Mouse (Mus musculus) MEL (cell line): ENCODE results near the gene Kirrel3. TPM values are rescaled to one million over a fixed set of nuclear protein-coding genes. Genes with fewer than 3 reads are reported as not detected.

Experiments
- DNase-seq: peaks from one replicate; pipeline ENCODE4 v3.0.0; 2011; ENCODE audit warnings: low read depth, low spot score
- H3K27ac ChIP-seq: 2 replicates; pipeline ENCODE4 v1.5.1; 2012; ENCODE audit warnings: low read depth, mild to moderate bottlenecking, control low read depth, low read length, moderate library complexity; ENCODE audit not compliant: control insufficient read depth
- H3K27me3 ChIP-seq, 2 experiments: fragments of 150-350 bp in 1 of 2; sonication (generic) in 1 of 2; 2 replicates each; pipeline ENCODE4 v1.6.1; 2012; ENCODE audit warnings: low read length in 2 of 2, mild to moderate bottlenecking in 2 of 2, improper control_type of control experiment in 1 of 2, moderate library complexity in 1 of 2; ENCODE audit not compliant: insufficient read depth in 2 of 2, control insufficient read depth in 1 of 2
- H3K36me3 ChIP-seq, 2 experiments: 2 replicates each; pipeline ENCODE4 v1.6.1; 2012 to 2014; ENCODE audit warnings: low read length in 2 of 2, improper control_type of control experiment in 1 of 2, inconsistent platforms in 1 of 2, mild to moderate bottlenecking in 1 of 2; ENCODE audit not compliant: insufficient read depth in 2 of 2, control insufficient read depth in 1 of 2
- H3K4me1 ChIP-seq, 2 experiments: fragments of 150-350 bp in 1 of 2; sonication (generic) in 1 of 2; 2 replicates each; pipeline ENCODE4 v1.6.1; 2012; ENCODE audit warnings: low read length in 2 of 2, improper control_type of control experiment in 1 of 2, mild to moderate bottlenecking in 1 of 2; ENCODE audit not compliant: insufficient read depth in 2 of 2, control insufficient read depth in 1 of 2
- H3K4me3 ChIP-seq, 2 experiments: fragments of 150-350 bp in 1 of 2; sonication (generic) in 1 of 2; 2 replicates each; pipeline ENCODE4 v1.5.1; 2012; ENCODE audit warnings: low read depth in 2 of 2, low read length in 2 of 2, mild to moderate bottlenecking in 2 of 2, moderate library complexity in 2 of 2, control low read depth in 1 of 2, improper control_type of control experiment in 1 of 2; ENCODE audit not compliant: control insufficient read depth in 1 of 2, insufficient read depth in 1 of 2
- H3K79me2 ChIP-seq: 2 replicates; pipeline ENCODE4 v1.6.1; 2012; ENCODE audit warnings: mild to moderate bottlenecking, low read length, moderate library complexity; ENCODE audit not compliant: control insufficient read depth, poor library complexity, insufficient read depth
- H3K9ac ChIP-seq: 2 replicates; pipeline ENCODE4 v1.6.1; 2012; ENCODE audit warnings: low read depth, mild to moderate bottlenecking, control low read depth, low read length, moderate library complexity; ENCODE audit not compliant: control insufficient read depth, poor library complexity, severe bottlenecking
- H3K9me3 ChIP-seq: fragments of 150-350 bp; sonication (generic); replicated peaks from 2 replicates; pipeline ENCODE4 v1.6.1; 2012; ENCODE audit warnings: mild to moderate bottlenecking, low read length, improper control_type of control experiment, moderate library complexity; ENCODE audit not compliant: insufficient read depth
- CHD2 ChIP-seq: IDR thresholded peaks from 2 replicates; pipeline ENCODE4 v1.6.1; 2011; ENCODE audit warnings: low read length, improper control_type of control experiment
- CTCF ChIP-seq, 3 experiments: IDR thresholded peaks in 2 of 3; conservative IDR thresholded peaks in 1 of 3; 2 replicates each; pipeline ENCODE4 v1.5.1; 2011 to 2012; ENCODE audit warnings: low read length in 3 of 3, low read depth in 2 of 3, mild to moderate bottlenecking in 2 of 3, improper control_type of control experiment in 1 of 3, inconsistent platforms in 1 of 3, mixed read lengths in 1 of 3, moderate library complexity in 1 of 3; ENCODE audit not compliant: control insufficient read depth in 1 of 3, insufficient read depth in 1 of 3, poor library complexity in 1 of 3, severe bottlenecking in 1 of 3
- E2F4 ChIP-seq: IDR thresholded peaks from 2 replicates; pipeline ENCODE4 v1.6.1; 2011; ENCODE audit warnings: low read depth, low read length, improper control_type of control experiment, borderline replicate concordance
- ELF1 ChIP-seq: IDR thresholded peaks from 2 replicates; pipeline ENCODE4 v1.6.1; 2014; ENCODE audit warnings: low read depth, mild to moderate bottlenecking, inconsistent platforms, low read length, improper control_type of control experiment, moderate library complexity
- EP300 ChIP-seq, 2 experiments: IDR thresholded peaks; 2 replicates each; pipeline ENCODE4 v1.6.1; 2011; ENCODE audit warnings: improper control_type of control experiment in 2 of 2, low read length in 2 of 2, low read depth in 1 of 2, mild to moderate bottlenecking in 1 of 2
- ETS1 ChIP-seq: IDR thresholded peaks from 2 replicates; pipeline ENCODE4 v1.6.1; 2012; ENCODE audit warnings: low read depth, mild to moderate bottlenecking, inconsistent platforms, low read length, improper control_type of control experiment, moderate library complexity
- GABPA ChIP-seq: IDR thresholded peaks from 2 replicates; pipeline ENCODE4 v1.6.1; 2012; ENCODE audit warnings: low read depth, mild to moderate bottlenecking, inconsistent platforms, low read length, improper control_type of control experiment, moderate library complexity
- GATA1 ChIP-seq: IDR thresholded peaks from 2 replicates; pipeline ENCODE4 v1.6.1; 2011; ENCODE audit warnings: low read depth, low read length, improper control_type of control experiment
- HCFC1 ChIP-seq: IDR thresholded peaks from 2 replicates; pipeline ENCODE4 v1.6.1; 2012; ENCODE audit warnings: low read depth, mild to moderate bottlenecking, inconsistent platforms, low read length, improper control_type of control experiment, moderate library complexity
- JUND ChIP-seq: IDR thresholded peaks from 2 replicates; pipeline ENCODE4 v1.6.1; 2011; ENCODE audit warnings: low read depth, mild to moderate bottlenecking, improper control_type of control experiment, low read length
- MAFK ChIP-seq: IDR thresholded peaks from 2 replicates; pipeline ENCODE4 v1.6.1; 2011; ENCODE audit warnings: low read depth, mild to moderate bottlenecking, low read length, improper control_type of control experiment, borderline replicate concordance
- MAX ChIP-seq: IDR thresholded peaks from 2 replicates; pipeline ENCODE4 v1.6.1; 2011; ENCODE audit warnings: low read length, improper control_type of control experiment
- MAZ ChIP-seq: IDR thresholded peaks from 2 replicates; pipeline ENCODE4 v1.6.1; 2012; ENCODE audit warnings: low read depth, mild to moderate bottlenecking, inconsistent platforms, low read length, improper control_type of control experiment
- MEF2A ChIP-seq: IDR thresholded peaks from 2 replicates; pipeline ENCODE4 v1.6.1; 2014; ENCODE audit warnings: low read depth, mild to moderate bottlenecking, inconsistent platforms, low read length, improper control_type of control experiment; ENCODE audit not compliant: poor library complexity, insufficient replicate concordance, severe bottlenecking; ENCODE audit errors: extremely low read depth
- MXI1 ChIP-seq: IDR thresholded peaks from 2 replicates; pipeline ENCODE4 v1.6.1; 2011; ENCODE audit warnings: mild to moderate bottlenecking, low read depth, low read length, improper control_type of control experiment
- MYB ChIP-seq: IDR thresholded peaks from 2 replicates; pipeline ENCODE4 v1.6.1; 2011; ENCODE audit warnings: mild to moderate bottlenecking, low read depth, low read length, improper control_type of control experiment
- MYC ChIP-seq: IDR thresholded peaks from 2 replicates; pipeline ENCODE4 v1.6.1; 2011; ENCODE audit warnings: low read depth, mild to moderate bottlenecking, low read length, improper control_type of control experiment, moderate library complexity
- NELFE ChIP-seq: IDR thresholded peaks from 2 replicates; pipeline ENCODE4 v1.6.1; 2011; ENCODE audit warnings: low read depth, low read length, improper control_type of control experiment
- NRF1 ChIP-seq: IDR thresholded peaks from 2 replicates; pipeline ENCODE4 v1.6.1; 2014; ENCODE audit warnings: low read depth, mild to moderate bottlenecking, inconsistent platforms, low read length, improper control_type of control experiment, moderate library complexity; ENCODE audit not compliant: poor library complexity, insufficient read depth, severe bottlenecking
- POLR2A ChIP-seq, 2 experiments: IDR thresholded peaks; 2 replicates each; pipeline ENCODE4 v1.6.1; 2011 to 2012; ENCODE audit warnings: low read length in 2 of 2, mild to moderate bottlenecking in 2 of 2, control low read depth in 1 of 2, improper control_type of control experiment in 1 of 2, low read depth in 1 of 2, moderate library complexity in 1 of 2; ENCODE audit not compliant: control insufficient read depth in 1 of 2, insufficient read depth in 1 of 2, poor library complexity in 1 of 2
- POLR2AphosphoS2 ChIP-seq: IDR thresholded peaks from 2 replicates; pipeline ENCODE4 v1.6.1; 2011; ENCODE audit warnings: low read length, improper control_type of control experiment
- SMC3 ChIP-seq: IDR thresholded peaks from 2 replicates; pipeline ENCODE4 v1.6.1; 2011; ENCODE audit warnings: low read depth, low read length, improper control_type of control experiment
- TAL1 ChIP-seq: IDR thresholded peaks from 2 replicates; pipeline ENCODE4 v1.6.1; 2012; ENCODE audit warnings: mild to moderate bottlenecking, inconsistent platforms, low read length, moderate library complexity, mixed read lengths
- TBP ChIP-seq: IDR thresholded peaks from 2 replicates; pipeline ENCODE4 v1.8.0; 2011; ENCODE audit warnings: low read depth, low read length, improper control_type of control experiment
- UBTF ChIP-seq: IDR thresholded peaks from 2 replicates; pipeline ENCODE4 v1.6.1; 2012; ENCODE audit warnings: low read depth, mild to moderate bottlenecking, inconsistent platforms, low read length, improper control_type of control experiment, moderate library complexity, borderline replicate concordance; ENCODE audit not compliant: insufficient read depth
- USF1 ChIP-seq: IDR thresholded peaks from 2 replicates; pipeline ENCODE4 v1.6.1; 2014; ENCODE audit warnings: low read depth, mild to moderate bottlenecking, inconsistent platforms, low read length, improper control_type of control experiment, moderate library complexity
- USF2 ChIP-seq, 2 experiments: IDR thresholded peaks; 2 replicates each; pipeline ENCODE4 v1.6.1; 2011 to 2012; ENCODE audit warnings: improper control_type of control experiment in 2 of 2, low read length in 2 of 2, borderline replicate concordance in 1 of 2, inconsistent platforms in 1 of 2, low read depth in 1 of 2, mild to moderate bottlenecking in 1 of 2; ENCODE audit not compliant: insufficient read depth in 1 of 2
- ZKSCAN1 ChIP-seq: IDR thresholded peaks from 2 replicates; pipeline ENCODE4 v1.6.1; 2012; ENCODE audit warnings: low read depth, mild to moderate bottlenecking, inconsistent platforms, low read length, improper control_type of control experiment, moderate library complexity
- ZMIZ1 ChIP-seq: IDR thresholded peaks from 2 replicates; pipeline ENCODE4 v1.6.1; 2012; ENCODE audit warnings: low read depth, mild to moderate bottlenecking, inconsistent platforms, low read length, improper control_type of control experiment, moderate library complexity
- ZNF384 ChIP-seq: IDR thresholded peaks from 2 replicates; pipeline ENCODE4 v1.6.1; 2012; ENCODE audit warnings: low read depth, mild to moderate bottlenecking, inconsistent platforms, low read length, improper control_type of control experiment
- polyA plus RNA-seq, 2 experiments: library from polyadenylated mRNA; stranded (reverse) in 1 of 2; unstranded in 1 of 2; fragments of >175 nt in 1 of 2; fragments of >200 nt in 1 of 2; gene quantifications; 2 replicates each; pipeline versions ENCODE4 v1.2.1 to v1.2.4; 2012; ENCODE audit warnings: low replicate concordance in 2 of 2, low read depth in 1 of 2; ENCODE audit not compliant: insufficient read length in 2 of 2, insufficient read depth in 1 of 2, missing spikeins in 1 of 2
- total RNA-seq: library from RNA; depleted of rRNA; stranded (reverse); fragments of 300-350 nt; gene quantifications from 2 replicates; pipeline ENCODE4 v1.2.3, GENCODE M21; 2012

Gene Kirrel3
- total and polyA plus RNA-seq, 3 experiments = 0.06 TPM; not detected in 2

DNA sequence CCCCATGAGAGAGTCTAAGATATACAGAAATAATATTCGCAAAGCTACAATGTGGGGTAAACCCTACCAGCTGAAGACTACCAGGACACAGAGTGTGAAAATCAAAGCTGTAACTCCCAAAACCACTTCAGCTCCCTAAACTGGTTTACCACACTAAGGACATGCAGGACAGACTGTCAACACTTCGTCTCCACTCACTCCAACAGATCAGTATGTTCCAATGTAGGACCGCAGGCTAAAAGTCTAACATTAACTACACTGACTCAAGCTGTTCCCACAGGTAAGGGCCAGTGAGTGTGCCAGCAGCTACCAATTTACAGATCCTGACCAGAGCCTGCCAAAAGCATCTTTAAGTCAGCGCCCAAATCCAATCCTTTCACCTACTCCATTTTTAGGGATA lies 566.0 kb downstream of the Kirrel3 start:
- peaks cover 0 to 5% of the 10 kb centered on the region in 2 experiments; a peak in 2 of 4 replicates for H3K4me1 ChIP-seq
- H3K36me3 ChIP-seq = peaks cover 7 to 9% of the 10 kb centered on the region in 2 experiments
- TF ChIP-seq POLR2A (IDR thresholded peaks at IDR 0.05; ENCODE audit: control insufficient read depth in 1 of 2, insufficient read depth in 1 of 2, low read depth in 1 of 2, low read length in 2 of 2, poor library complexity in 1 of 2) (no peak), MYB (no peak), NRF1 (no peak), ZNF384 (no peak), ETS1 (no peak), MAX (no peak), JUND (no peak), MYC (no peak), MXI1 (no peak), NELFE (no peak), TAL1 (no peak), ELF1 (no peak), UBTF (no peak), USF2 (IDR thresholded peaks at IDR 0.05; ENCODE audit: borderline replicate concordance in 1 of 2, insufficient read depth in 1 of 2, low read depth in 1 of 2, low read length in 2 of 2) (no peak), GATA1 (no peak), CHD2 (no peak), SMC3 (no peak), ZKSCAN1 (no peak), POLR2AphosphoS2 (no peak), GABPA (no peak)
- no peak overlapping the region for H3K4me3 ChIP-seq
- H3K27me3 ChIP-seq = no peaks in the 10 kb centered on the region
- H3K9ac ChIP-seq = no peak overlapping the region
- 0 out of 2 replicates have a peak, but pooled peaks cover 1% of the 10 kb centered on the region for H3K79me2 ChIP-seq
- H3K27ac ChIP-seq = no peak overlapping the region
- no peaks in the 10 kb centered on the region for H3K9me3 ChIP-seq
- DNase-seq = no peak

DNA sequence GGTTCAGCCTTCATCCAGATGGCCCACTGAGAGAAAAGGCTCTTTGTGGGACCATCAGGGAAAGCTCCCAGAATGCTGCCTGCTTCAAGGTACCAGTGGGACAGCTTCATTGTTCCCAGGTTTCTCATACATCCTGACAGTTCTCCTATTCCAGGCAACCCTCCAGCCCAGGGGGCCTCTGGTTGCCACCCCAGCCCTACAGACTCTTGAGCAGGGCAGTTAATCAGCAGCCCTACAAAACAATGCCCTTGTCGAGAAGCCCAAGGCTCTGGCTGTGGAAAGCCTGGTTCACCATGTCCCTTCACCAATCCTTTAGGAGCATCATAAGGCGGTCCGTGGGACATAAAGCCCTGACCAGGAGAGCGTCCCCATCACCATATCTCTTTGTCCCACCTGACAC lies 567.0 kb downstream of the Kirrel3 start:
- H3K36me3 ChIP-seq = peaks cover 6 to 15% of the 10 kb centered on the region in 2 experiments
- H3K4me1 ChIP-seq = peaks cover 5 to 6% of the 10 kb centered on the region in 2 experiments; a peak in 3 of 4 replicates
- no peak for DNase-seq
- no peaks in the 10 kb centered on the region for H3K27me3 ChIP-seq
- no peak overlapping the region for H3K4me3 ChIP-seq
- no peak overlapping the region for H3K27ac ChIP-seq
- TF ChIP-seq E2F4 (no peak), ZMIZ1 (no peak), NRF1 (no peak), MAZ (no peak), EP300 (IDR thresholded peaks at IDR 0.05; ENCODE audit: low read depth in 1 of 2, low read length in 2 of 2) (no peak), HCFC1 (no peak), MAFK (no peak), CTCF (IDR thresholded peaks at IDR 0.05 in 2 of 3, conservative IDR thresholded peaks at IDR 0.05 in 1 of 3; ENCODE audit: control insufficient read depth in 1 of 3, insufficient read depth in 1 of 3, low read depth in 2 of 3, low read length in 3 of 3, poor library complexity in 1 of 3, severe bottlenecking in 1 of 3) (no peak), ETS1 (no peak), USF1 (no peak), TBP (no peak), GABPA (no peak), MEF2A (no peak), ELF1 (no peak)
- H3K79me2 ChIP-seq = 0 out of 2 replicates have a peak, but pooled peaks cover 2% of the 10 kb centered on the region
- no peaks in the 10 kb centered on the region for H3K9me3 ChIP-seq
- no peak overlapping the region for H3K9ac ChIP-seq
